Mouse (Mus musculus) adrenal gland, adult 18-20 months (tissue): Measurements from ENCODE around the gene Aff3. TPM values are rescaled to one million over a fixed set of nuclear protein-coding genes. Genes with fewer than 3 reads are reported as not detected.
A peak's percentile ranks its signal among the peaks of the same experiment; 100 is the strongest.

ENCODE experiments used
- DNase-seq, 2 experiments: peaks; one replicate each; pipeline ENCODE4 v3.0.0; 2021 to 2022; ENCODE audit warnings: low spot score in 2 of 2
- total RNA-seq, 2 experiments: library from RNA; stranded (reverse); gene quantifications; 1 replicate in 1 of 2; 2 replicates in 1 of 2; pipeline ENCODE4 v1.2.3; 2021

The Aff3 gene
- total RNA-seq, 2 experiments from 2014 or later = 2.2 to 2.8 TPM

DNA sequence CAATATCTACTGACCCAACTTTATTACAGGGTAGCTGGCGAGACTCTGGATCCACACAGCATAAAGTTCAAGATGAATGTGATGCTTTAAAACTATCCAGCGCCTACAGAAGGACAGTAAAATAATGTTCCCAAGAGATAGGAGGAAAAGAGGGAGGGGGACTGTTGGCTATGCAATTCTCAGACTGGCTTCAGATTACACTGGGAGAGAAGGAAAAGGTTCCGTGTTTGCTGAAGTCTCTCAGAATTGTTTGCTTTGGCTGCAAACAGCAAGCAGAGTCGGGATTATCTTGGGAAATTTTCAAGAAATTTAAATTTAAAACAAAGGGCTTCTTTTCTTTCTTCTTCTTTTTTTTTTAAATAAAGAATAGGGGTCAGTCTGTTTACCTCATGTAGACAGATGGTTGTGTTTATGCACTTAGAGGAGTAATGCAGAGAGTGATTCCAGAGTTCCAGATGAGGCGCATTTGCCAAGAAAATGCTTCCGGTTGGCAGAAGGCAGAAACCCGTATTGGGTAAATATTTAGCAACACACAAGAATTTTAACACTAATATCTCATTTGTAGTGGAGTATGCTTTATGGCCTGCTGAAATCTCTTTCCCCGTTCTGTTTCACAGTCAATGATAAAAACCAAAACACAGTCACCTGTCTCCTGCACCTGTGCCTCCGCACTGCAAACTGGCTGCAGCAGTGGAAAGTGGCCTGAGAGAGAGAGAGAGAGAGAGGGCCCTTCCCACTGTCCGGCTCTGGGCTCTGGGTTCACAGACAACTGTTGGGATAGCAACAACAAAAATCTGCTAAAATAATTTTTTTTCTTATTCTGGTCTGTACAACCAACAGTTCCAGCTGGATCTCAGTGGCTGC lies 306.6 kb downstream of the Aff3 start:
- no peak for DNase-seq

DNA sequence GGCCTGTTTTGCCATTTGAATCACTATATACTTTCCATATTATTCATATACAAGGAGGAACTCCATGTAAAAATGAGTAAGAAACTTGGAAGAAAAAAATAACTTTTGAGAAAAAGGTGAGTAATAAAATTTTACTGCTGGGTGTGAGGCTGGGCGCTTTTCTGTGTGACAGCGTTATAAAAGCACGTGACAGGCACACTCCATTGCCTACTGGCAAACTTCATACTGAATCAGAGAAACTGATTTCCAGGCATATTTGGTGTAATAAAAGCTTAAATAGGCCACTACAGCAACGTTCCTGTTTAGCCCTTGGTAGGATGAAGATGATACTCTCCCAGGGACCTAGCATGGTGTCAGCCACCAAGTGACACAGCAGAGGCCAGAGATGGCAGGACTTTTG lies 310.2 kb downstream of the Aff3 start:
- no peak for DNase-seq

DNA sequence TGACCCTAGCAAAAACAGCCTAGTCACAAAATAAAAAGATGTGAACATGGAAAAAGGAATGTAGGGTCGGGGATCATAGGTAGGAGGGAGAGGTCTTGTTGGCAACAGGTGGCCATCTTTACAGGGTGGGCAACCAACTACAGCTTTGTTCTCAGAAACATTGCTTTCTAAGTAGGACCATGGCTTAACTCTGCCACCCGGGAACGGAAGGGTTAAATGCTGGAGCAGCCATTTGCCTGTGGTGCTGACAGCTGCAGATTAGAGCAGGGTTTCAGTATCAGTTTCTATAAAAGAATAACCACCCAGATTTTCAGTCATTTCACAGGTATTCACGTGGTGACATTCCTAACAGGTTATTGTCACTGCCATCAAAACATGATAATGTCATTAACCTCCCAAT lies 317.4 kb downstream of the Aff3 start:
- no peak for DNase-seq

DNA sequence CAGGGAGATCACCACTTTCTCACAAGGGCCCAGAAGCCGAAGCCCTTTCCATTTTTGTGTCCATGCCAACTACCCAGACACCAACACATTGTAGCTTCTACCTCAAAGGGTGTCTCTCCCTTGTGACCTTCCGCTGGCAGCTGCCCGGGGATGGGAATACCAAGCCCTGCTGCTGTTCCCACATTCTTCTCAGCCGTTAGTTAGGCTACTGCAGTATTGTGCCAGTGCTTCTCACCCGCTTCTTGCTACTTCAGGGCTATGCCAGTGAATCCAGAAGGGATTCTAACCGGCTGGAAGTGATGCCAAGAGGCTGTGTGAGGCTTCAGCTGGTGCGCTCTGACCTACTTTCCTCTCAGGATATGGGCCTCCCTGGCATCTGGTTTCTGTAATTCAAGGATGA lies 330.5 kb downstream of the Aff3 start:
- no peak for DNase-seq

DNA sequence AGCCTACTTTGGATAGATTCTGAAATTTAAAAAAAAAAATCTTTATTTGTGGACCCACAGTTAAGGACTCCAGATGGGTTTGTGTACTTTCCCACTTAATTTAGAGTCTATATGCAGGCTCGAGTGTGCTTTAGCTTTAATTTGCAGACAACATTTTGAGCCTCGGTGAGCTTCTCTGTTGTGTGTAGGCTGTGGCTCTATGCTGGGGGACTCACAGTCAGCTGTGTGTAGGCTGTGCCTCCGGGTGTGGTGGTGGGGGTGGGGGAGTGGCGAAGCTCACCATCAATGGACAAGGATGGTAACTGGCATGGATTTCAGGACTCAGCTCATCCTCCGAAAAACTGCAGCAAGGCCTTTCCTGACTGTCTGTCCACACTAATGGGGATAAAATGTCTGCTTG lies 331.8 kb downstream of the Aff3 start:
- no peak for DNase-seq

DNA sequence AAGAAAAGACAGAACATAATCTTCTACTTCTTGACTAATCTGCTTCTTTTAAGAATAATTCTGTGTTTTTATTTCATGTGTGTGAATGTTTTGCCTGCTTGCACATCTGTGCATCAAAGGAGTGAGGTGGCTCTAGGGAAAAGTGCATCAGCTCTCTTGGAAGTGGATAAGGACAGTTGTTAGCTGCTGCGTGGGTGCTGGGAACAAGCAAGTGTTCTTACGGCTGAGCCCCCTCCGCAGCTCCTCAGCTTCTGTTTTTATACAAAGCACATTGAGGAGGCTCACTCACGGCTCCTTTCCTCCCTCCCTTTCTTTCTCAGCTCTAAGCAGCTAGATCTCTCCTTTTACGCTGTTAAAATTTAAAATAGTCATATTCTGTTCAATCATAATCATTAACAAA lies 340.5 kb downstream of the Aff3 start:
- no peak for DNase-seq

DNA sequence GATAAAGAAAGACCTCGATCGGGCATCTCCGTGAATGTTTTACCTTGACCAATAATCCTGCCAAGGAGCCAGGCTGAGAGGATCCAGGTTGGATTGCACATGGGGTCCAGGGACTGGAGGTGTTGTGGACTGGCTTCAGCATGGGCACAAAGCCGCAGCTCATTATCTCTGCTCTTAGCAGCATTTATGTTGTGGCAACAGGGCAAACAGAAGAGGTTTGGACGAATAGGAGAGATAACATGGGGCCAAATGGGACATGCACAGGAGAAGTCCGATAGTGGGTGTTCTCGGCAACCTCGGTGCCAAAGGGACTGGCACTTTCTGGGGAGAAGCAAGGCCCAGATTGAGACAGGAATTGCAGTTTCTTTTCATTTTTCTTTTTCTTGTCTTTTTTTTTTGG lies 342.9 kb downstream of the Aff3 start:
- DNase-seq = no peak

DNA sequence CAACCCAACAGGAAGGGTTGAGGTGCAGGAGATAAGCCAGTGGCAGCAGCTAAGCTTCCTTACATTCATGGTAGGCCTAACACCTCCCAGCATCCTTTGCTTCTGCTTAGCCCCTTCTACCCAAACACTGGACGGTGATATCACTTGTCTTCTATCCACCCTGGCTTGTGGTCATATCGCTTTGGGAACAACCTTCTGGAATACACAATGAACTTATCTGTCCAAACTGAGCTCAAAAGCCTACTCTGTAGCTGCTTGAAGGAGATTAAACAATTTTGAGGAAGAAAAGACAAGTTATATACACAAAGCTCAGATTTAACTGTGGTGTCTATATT lies 343.8 kb downstream of the Aff3 start:
- DNase-seq = no peak

DNA sequence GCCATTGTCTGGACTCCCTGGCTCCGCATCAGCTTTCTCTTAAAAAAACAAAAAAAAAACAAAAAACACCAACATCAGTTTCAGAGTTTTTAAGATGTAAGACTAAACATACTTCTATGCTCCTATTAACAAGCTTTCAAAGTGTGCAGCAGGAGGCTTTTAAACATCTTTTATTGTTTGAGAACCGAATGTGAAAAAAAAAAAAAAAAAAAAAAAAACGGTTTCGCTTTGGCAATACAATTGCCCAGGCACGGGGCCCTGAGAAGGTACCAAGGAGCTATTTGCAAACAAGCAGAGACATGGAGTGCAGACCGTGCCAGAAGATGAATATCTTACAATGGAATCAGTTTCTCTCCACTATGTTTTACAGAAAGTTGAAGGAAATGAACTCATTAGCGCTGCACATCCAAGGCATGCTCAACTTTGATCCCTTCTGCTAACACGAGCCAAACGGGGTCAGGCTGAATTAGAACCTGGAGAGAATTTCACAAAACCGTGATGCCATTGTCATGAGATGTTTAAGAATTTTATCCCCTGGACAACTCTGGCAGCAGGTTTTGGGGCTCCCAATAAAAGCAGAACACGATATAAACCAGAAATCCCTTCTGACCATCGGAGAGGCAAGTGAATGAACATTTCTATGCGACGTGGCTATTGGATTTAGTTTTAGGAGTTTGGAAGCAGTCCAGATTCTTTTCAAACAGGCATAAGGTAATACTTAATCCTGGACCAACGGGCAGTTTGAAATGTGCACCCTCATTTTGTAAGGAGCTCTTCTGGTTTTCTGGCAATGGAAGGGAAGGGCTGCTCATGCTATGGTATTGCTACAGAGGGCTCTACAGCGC lies 344.4 kb downstream of the Aff3 start:
- no peak for DNase-seq

DNA sequence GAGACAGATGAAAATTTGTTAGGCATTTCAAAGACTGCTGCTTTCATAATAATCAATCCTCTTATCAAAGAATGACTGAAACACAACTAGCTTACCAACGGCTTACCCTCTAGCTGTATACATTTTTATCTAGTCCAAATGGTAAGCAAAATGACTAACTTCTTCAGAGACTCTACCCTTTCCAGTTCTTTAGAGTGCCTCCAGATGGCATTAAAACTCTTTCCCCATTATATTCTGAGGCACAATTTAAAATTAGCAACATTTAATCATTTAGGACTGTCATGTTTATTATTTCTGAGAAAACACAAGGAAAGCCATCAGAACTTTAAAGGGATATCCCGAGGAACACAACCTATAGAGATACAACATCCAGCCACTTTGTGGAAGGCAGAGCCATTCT lies 346.1 kb downstream of the Aff3 start:
- no peak for DNase-seq

DNA sequence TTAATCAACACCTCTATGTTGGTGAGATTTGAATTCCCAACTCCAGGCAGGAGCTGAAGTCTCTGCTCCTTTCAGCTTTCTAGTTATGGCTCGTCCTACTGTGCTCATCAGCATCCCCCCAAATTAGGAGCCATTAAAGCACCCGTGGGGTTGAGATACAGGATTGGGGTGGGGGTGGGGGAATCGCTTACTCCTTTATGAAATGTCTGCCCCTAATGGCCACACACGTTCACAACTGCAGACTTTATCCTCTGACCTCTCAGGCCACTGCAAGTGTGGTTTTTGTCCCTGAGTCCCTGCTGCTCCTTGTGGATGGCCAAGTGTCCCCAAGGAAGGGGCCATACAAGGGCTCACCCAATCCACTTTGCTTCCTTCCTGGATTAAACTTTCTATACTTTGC lies 348.8 kb downstream of the Aff3 start:
- DNase-seq = no peak

DNA sequence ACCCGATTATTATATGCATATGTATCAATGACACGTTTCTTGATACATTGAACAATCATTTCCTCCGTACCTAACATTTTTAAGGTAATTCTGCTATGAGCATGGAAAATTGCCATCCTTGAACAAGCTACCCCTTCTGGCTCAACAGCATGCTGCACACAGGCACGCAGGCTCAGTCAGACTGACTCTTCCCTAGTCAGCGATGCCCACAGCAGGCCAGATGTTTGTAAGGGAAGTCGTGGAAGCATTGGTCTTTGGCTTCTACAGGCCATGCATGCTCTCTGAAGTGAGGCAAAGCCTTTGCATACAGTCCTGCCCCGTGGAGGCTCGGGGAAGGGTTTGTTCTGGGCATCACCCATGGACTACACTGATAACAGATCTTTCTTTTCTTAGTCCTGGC lies 354.3 kb downstream of the Aff3 start:
- no peak for DNase-seq

DNA sequence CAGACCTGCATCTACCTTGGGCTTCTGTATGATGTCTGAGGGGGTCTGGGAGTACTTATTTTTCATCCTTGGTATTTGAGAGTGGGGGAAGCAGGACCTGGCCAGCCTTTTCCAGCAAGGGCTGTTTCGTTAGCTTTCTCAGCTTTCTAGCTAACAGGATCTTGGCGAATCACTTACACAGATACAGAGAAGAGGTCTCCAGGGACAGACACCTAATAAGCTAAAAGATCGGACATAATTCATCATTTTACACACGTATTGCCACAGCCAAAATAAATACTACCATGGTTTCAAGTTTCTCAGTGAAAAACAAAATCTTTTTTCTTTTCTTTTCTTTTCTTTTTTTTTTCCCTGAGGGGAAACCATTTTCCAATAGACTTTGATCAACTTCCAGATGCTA lies 354.7 kb downstream of the Aff3 start:
- DNase-seq = no peak

DNA sequence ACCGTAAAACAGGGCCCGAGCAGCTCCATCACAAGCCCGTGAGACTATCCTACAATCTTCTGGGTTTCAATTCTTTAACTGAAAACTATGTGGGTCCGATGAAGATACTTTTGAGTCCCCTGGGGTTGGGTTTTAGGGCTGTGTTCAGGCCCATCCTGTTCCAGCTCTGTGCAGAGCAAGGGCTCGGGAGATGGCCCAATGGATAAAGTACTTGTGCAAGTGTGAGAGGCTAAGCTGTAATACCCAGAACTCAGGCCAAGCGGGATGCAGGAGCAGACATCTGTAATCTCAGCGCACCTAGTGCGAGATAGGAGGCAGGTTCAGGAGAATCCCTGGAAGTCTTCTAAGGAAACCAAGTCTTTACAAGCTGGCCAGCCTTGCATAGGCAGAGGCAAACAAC lies 355.4 kb downstream of the Aff3 start:
- DNase-seq = no peak

DNA sequence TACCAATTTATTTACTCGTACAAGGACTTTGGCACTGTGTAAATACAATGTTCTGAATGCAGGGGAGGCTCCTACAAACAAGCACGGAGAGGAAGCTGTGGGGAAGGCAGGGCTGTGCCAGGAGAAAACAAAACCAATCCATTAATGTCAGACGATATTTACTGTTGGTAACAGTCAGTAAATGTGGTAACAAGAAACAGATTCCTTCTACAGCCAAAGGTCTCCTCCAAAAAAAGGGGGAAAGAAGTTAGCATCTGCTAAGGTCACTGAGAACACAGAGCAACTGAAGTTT lies 356.1 kb downstream of the Aff3 start:
- no peak for DNase-seq

DNA sequence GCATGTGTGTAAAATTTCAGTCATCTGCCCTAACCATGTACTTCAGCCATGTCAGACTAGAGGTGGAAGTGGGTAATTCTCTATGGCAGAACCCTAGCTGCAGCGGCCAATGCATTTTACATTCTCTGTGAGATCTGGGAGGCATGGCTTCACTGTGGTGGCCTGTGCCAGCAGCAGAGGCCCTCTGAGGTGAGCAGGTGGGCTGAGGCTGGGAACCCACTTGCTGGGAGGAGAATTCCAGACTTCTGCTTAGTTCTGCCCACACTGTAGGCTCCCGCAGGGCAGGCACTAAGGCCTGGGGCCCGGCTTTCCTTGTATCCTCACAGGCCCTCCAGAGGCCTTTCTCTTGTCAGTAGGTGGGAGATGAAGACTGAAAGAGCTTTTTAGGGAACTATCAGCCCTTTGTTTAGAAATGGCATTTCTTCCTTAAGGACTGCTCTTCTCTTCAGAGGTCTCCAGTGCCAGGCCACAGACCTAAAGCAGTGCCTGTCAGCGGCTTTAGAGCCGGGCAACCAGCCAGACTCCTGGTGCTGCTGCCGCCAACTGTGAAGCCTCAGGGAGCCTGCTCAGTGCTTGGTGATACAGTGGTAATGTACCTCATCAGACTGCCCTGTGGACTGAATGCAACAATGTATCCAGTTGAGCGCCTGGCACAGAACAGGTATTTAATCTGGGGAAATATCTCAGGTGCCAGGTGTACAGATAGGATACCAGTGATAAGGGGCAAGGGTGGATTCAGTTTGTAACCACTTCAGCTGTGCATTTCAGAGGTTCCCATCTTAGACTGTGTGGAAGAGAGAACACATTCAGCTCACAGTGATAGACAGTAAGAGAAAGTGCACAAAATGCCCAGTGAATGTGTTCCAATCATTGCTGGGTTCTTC lies 356.7 kb downstream of the Aff3 start:
- peak in 1 of 2 experiments; percentile 30 for DNase-seq

DNA sequence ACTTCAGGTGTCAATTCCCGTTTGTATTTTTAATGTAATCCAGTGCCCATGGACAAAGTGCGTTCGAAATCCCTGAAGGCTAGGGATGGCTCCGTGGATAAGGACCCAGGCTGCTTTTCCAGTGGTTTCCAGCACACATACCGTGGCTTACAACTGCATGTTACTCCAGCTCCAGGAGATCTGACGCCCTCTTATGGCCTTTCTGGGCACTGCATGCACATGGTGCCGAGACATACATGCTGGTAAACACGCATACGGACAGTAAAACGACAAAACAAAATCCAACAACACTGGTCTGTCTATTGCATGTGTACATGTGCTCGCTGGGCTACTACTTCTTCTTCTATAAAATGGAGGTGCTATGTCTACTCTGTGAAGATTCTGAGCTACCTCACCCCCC lies 357.5 kb downstream of the Aff3 start:
- no peak for DNase-seq

DNA sequence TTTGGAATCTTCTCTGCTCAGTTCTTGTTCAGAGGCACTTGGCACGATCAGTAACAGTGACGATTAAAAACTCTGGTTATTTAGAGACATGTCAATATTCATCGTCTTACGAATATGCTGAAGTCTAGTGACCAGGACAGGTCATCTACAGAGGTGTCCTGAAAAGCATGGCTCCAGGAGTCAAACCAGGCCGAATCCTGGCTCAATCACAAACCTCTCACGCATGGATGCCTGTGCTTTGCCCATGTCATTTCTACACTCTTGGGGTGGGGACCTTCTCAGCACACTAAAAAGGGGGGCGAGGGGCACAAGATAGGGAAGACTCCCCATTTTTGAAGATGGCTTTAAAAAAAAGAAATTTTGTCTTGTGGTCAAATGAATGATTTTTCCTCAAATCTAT lies 358.6 kb downstream of the Aff3 start:
- no peak for DNase-seq

DNA sequence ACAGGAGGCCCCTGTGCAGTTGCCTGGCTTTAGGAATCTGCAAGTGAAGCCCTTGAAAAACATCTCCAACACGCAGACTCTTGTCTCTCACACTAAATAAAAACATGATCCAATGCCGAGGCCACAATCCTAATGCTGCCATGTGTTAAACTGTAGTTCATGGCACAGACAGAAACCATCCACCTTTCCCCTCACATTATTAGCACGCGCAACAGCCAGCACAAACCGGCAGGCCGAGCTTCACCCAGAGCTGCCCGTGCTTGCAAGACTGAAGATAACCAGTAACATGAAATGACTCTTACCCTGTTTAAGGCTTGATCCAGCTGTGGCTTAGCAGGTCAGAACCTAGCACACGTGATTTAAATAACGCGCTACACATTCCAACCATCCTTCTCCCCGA lies 360.4 kb downstream of the Aff3 start:
- no peak for DNase-seq

DNA sequence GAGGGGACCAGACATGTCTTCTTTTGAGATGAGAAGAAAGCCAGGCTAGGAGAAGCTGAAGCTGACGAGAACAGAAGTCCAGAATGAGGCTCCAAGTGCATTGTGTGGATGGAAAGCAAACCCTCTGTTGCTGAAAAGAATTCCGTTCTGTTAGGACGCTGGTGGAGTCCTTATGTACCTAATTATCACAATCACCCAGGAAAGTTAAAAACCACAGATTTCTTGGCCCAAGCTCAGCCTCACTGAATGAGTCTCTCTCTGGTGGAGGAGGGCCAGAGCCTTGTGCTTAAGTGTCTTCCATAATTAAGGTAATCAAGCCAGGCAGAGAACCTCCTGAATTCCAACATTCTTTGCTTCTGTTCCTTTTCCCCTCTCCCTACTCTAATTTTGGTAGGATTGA lies 366.5 kb downstream of the Aff3 start:
- DNase-seq = no peak

DNA sequence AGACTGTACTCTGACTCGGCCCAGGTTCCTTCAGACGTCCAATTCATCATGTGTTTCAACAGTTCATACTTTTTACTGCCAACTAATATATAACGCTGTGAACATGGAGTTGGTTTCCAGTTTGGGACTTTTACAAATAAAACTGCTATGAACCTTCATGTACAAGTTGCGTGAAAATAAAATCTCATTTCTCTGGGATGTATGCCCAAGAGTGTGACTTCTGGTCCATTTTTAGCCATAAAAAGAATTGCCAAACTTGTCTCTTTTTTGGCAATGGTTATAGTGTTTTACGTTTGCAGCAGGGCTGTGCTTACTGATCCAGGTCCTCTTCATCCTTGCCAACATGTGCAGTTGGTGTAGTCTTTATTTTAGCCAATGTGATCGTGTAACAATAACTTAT lies 369.8 kb downstream of the Aff3 start:
- no peak for DNase-seq

DNA sequence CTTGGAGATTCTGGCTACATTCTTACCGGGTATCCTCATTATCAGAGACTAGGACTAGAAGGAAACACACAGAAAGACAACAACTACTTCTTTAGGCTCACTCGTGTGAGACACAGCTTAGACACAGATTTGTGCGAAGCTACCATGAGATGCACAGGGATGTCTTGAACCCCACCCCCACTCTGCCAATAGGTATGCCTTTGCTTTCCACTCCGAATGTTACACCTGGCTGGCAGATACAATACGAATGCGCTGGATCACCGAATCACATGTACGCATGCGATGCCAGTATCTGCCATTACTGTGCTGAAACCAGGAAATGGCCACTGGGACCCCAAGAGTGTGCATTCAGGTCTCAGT lies 370.4 kb downstream of the Aff3 start:
- no peak for DNase-seq
